Mouse (Mus musculus): Measurements from ENCODE around the gene Epyc.

- TF ChIP-seq CTCF (IDR thresholded peaks at IDR 0.05; ENCODE audit: low read depth, low read length) (no peak), POLR2A (IDR thresholded peaks at IDR 0.05; ENCODE audit: extremely low read depth, insufficient read depth, low read length) (no peak)
Observed at GRCm38 (mm10) chr10:97624381-97624780, 19.5 kb upstream of the Epyc start.
